Mouse (Mus musculus): ENCODE data around the gene Abhd11. TPM values are rescaled to one million over a fixed set of nuclear protein-coding genes. Genes with fewer than 3 reads are reported as not detected.

The Abhd11 gene
- polyA plus RNA-seq, 1 experiment from 2014 or later: 56.5 TPM

GRCm38 (mm10) chr5:135034593-135034992 lies 25.6 kb downstream of the Abhd11 start:
- DNase-seq (ENCODE audit: low spot score) (no peak), ATAC-seq (ENCODE audit: low FRiP score, low TSS enrichment) (no peak)
- Histone ChIP-seq H3K4me1 (replicated peaks; ENCODE audit: control insufficient read depth, insufficient read depth) (no peaks in the 10 kb centered on the region), H3K4me3 (ENCODE audit: low read depth, low read length) (no peak overlapping the region), H3K9me3 (ENCODE audit: control insufficient read depth, low read length) (no peaks in the 10 kb centered on the region), H3K36me3 (ENCODE audit: control insufficient read depth, insufficient read depth, low read length) (no peaks in the 10 kb centered on the region), H3K27me3 (ENCODE audit: control insufficient read depth, insufficient read depth, low read length) (no peaks in the 10 kb centered on the region), H3K27ac (replicated peaks) (no peak overlapping the region), H3K4me2 (replicated peaks; ENCODE audit: low read depth) (no peak overlapping the region), H3K9ac (ENCODE audit: low read length) (no peak overlapping the region)
- 98% methylated on average over 2 of the region's 2 CpGs for WGBS
- no peak for TF ChIP-seq EP300 (optimal IDR thresholded peaks at IDR 0.05)
- peak; percentile 45 for TF ChIP-seq CTCF (IDR thresholded peaks at IDR 0.05; ENCODE audit: low read depth)

GRCm38 (mm10) chr5:135035608-135036359 lies 26.8 kb downstream of the Abhd11 start:
- H3K4me2 ChIP-seq (replicated peaks; ENCODE audit: low read depth): no peak overlapping the region
- no peaks in the 10 kb centered on the region for H3K4me1 ChIP-seq (replicated peaks; ENCODE audit: control insufficient read depth, insufficient read depth)
- H3K9me3 ChIP-seq (ENCODE audit: control insufficient read depth, low read length): no peaks in the 10 kb centered on the region
- no peaks in the 10 kb centered on the region for H3K27me3 ChIP-seq (ENCODE audit: control insufficient read depth, insufficient read depth, low read length)
- WGBS: 62% methylated on average over 18 of the region's 18 CpGs
- no peak overlapping the region for H3K27ac ChIP-seq (replicated peaks)
- H3K36me3 ChIP-seq (ENCODE audit: control insufficient read depth, insufficient read depth, low read length): no peaks in the 10 kb centered on the region
- no peak overlapping the region for H3K4me3 ChIP-seq (ENCODE audit: low read depth, low read length)
- H3K9ac ChIP-seq (ENCODE audit: low read length): no peak overlapping the region
- no peak for TF ChIP-seq CTCF (IDR thresholded peaks at IDR 0.05; ENCODE audit: low read depth)
- no peak for TF ChIP-seq EP300 (optimal IDR thresholded peaks at IDR 0.05)
- DNase-seq (ENCODE audit: low spot score) (no peak), ATAC-seq (ENCODE audit: low FRiP score, low TSS enrichment) (no peak)

- ATAC-seq (ENCODE audit: low FRiP score, low TSS enrichment) (no peak), DNase-seq (ENCODE audit: low spot score) (no peak)
- Histone ChIP-seq H3K27me3 (ENCODE audit: control insufficient read depth, insufficient read depth, low read length) (no peaks in the 10 kb centered on the region), H3K9me3 (ENCODE audit: control insufficient read depth, low read length) (no peaks in the 10 kb centered on the region), H3K4me3 (ENCODE audit: low read depth, low read length) (no peak overlapping the region), H3K27ac (replicated peaks) (no peak overlapping the region), H3K36me3 (ENCODE audit: control insufficient read depth, insufficient read depth, low read length) (no peaks in the 10 kb centered on the region), H3K4me1 (replicated peaks; ENCODE audit: control insufficient read depth, insufficient read depth) (no peaks in the 10 kb centered on the region), H3K9ac (ENCODE audit: low read length) (no peak overlapping the region), H3K4me2 (replicated peaks; ENCODE audit: low read depth) (no peak overlapping the region)
- WGBS: 86% methylated on average over 3 of the region's 3 CpGs
- TF ChIP-seq EP300 (optimal IDR thresholded peaks at IDR 0.05) (no peak), CTCF (IDR thresholded peaks at IDR 0.05; ENCODE audit: low read depth) (no peak)
Measured at GRCm38 (mm10) chr5:135037946-135038345, 29.0 kb downstream of the Abhd11 start.

GRCm38 (mm10) chr5:135039541-135039940 lies 30.6 kb downstream of the Abhd11 start:
- WGBS: 88% methylated on average over 9 of the region's 9 CpGs
- no peaks in the 10 kb centered on the region for H3K36me3 ChIP-seq (ENCODE audit: control insufficient read depth, insufficient read depth, low read length)
- no peak overlapping the region for H3K9ac ChIP-seq (ENCODE audit: low read length)
- no peaks in the 10 kb centered on the region for H3K9me3 ChIP-seq (ENCODE audit: control insufficient read depth, low read length)
- H3K27ac ChIP-seq (replicated peaks): no peak overlapping the region
- no peaks in the 10 kb centered on the region for H3K4me1 ChIP-seq (replicated peaks; ENCODE audit: control insufficient read depth, insufficient read depth)
- H3K27me3 ChIP-seq (ENCODE audit: control insufficient read depth, insufficient read depth, low read length): no peaks in the 10 kb centered on the region
- ATAC-seq (ENCODE audit: low FRiP score, low TSS enrichment) (no peak), DNase-seq (ENCODE audit: low spot score) (no peak)
- no peak for TF ChIP-seq CTCF (IDR thresholded peaks at IDR 0.05; ENCODE audit: low read depth)
- TF ChIP-seq EP300 (optimal IDR thresholded peaks at IDR 0.05): no peak
- H3K4me3 ChIP-seq (ENCODE audit: low read depth, low read length): no peak overlapping the region
- H3K4me2 ChIP-seq (replicated peaks; ENCODE audit: low read depth): no peak overlapping the region

- no peaks in the 10 kb centered on the region for H3K27me3 ChIP-seq (ENCODE audit: control insufficient read depth, insufficient read depth, low read length)
- H3K4me1 ChIP-seq (replicated peaks; ENCODE audit: control insufficient read depth, insufficient read depth): no peaks in the 10 kb centered on the region
- H3K36me3 ChIP-seq (ENCODE audit: control insufficient read depth, insufficient read depth, low read length): no peaks in the 10 kb centered on the region
- DNase-seq (ENCODE audit: low spot score) (no peak), ATAC-seq (ENCODE audit: low FRiP score, low TSS enrichment) (no peak)
- WGBS: 49% methylated on average over 6 of the region's 6 CpGs
- no peak overlapping the region for H3K9ac ChIP-seq (ENCODE audit: low read length)
- no peaks in the 10 kb centered on the region for H3K9me3 ChIP-seq (ENCODE audit: control insufficient read depth, low read length)
- no peak overlapping the region for H3K4me2 ChIP-seq (replicated peaks; ENCODE audit: low read depth)
- TF ChIP-seq CTCF (IDR thresholded peaks at IDR 0.05; ENCODE audit: low read depth): no peak
- TF ChIP-seq EP300 (optimal IDR thresholded peaks at IDR 0.05): no peak
- no peak overlapping the region for H3K27ac ChIP-seq (replicated peaks)
- no peak overlapping the region for H3K4me3 ChIP-seq (ENCODE audit: low read depth, low read length)
Measured at GRCm38 (mm10) chr5:135040059-135040458, 31.1 kb downstream of the Abhd11 start.

GRCm38 (mm10) chr5:135040777-135041176 lies 31.8 kb downstream of the Abhd11 start:
- TF ChIP-seq CTCF (IDR thresholded peaks at IDR 0.05; ENCODE audit: low read depth) (no peak), EP300 (optimal IDR thresholded peaks at IDR 0.05) (no peak)
- no peak overlapping the region for H3K9ac ChIP-seq (ENCODE audit: low read length)
- no peaks in the 10 kb centered on the region for H3K27me3 ChIP-seq (ENCODE audit: control insufficient read depth, insufficient read depth, low read length)
- H3K4me3 ChIP-seq (ENCODE audit: low read depth, low read length): no peak overlapping the region
- no peak for DNase-seq (ENCODE audit: low spot score)
- ATAC-seq (ENCODE audit: low FRiP score, low TSS enrichment): no peak
- WGBS: 42% methylated on average over 10 of the region's 11 CpGs
- no peaks in the 10 kb centered on the region for H3K4me1 ChIP-seq (replicated peaks; ENCODE audit: control insufficient read depth, insufficient read depth)
- no peak overlapping the region for H3K27ac ChIP-seq (replicated peaks)
- H3K36me3 ChIP-seq (ENCODE audit: control insufficient read depth, insufficient read depth, low read length): no peaks in the 10 kb centered on the region
- H3K4me2 ChIP-seq (replicated peaks; ENCODE audit: low read depth): no peak overlapping the region
- H3K9me3 ChIP-seq (ENCODE audit: control insufficient read depth, low read length): no peaks in the 10 kb centered on the region

All from stomach, postnatal 0 days (tissue).